Mouse (Mus musculus): ENCODE measurements around the gene Tas2r120. TPM values are rescaled to one million over a fixed set of nuclear protein-coding genes. Genes with fewer than 3 reads are reported as not detected.
"Not testable (repeated sequence)": the region's sequence is repeated elsewhere in the genome, so short reads cannot be mapped to it uniquely, and the experiment has no call there.

Tas2r120 gene
- not detected in 2 replicates for total RNA-seq (2021)
- long read RNA-seq: 0 reads

DNA sequence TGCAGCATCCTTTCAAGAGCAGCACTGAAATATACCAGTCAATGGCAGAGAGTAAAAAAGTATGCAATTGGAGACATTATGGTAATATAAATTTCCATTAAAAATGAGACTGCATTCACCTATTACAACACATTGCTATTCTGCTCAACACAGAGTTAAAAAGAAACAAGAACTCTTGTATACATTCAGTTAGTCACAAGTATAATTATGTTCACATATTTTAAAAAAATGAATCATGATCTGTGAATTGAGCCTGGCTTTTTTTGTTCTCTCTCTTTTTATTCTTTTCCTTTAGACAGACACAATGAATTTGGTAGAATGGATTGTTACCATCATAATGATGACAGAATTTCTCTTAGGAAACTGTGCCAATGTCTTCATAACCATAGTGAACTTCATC lies at the start of gene Tas2r120:
TSS of gene Tas2r120 (plus strand) at position 301 of the 400 bp plus-strand sequence.
- DNase-seq: no peak

DNA sequence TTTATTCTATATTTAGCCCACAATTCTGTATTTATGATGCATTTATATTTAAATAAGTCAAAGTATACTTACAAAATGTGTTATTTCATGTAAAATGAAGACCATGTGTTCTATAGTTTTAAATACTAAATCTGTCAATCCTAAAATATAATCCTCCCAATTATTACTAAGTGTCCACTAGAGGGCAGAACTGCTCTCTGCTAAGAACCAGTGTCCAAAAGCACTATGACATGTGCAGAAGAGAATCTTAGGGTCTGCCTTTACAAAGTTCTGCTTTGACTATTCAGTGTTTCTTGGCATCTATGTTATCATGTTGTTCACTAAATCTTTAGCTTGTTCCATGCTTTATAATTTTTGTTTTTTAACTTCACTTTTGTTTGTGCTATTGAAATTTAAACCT lies 7.4 kb upstream of the Tas2r120 start:
- no peak for DNase-seq

DNA sequence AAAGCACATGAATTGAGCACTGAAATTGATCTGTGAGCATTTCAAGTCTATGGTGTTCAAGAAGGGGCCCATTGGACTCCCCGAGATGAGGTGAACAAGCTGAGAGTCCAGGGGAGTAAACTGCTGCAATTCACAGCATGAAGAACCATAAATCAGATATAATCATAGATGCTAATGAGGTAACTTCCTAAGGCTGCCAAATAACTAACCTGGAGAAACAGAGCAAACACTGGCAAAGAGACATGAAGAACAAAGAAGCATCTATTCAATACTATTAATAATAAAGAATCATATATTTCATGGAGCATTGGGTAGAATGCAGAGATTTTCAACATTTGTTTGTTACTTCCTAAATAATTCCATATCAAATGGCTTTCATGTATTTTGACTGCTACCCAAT lies 5.3 kb upstream of the Tas2r120 start, which contains the start of gene A630073D07Rik:
TSS of gene A630073D07Rik (minus strand) at position 101 of the 400 bp plus-strand sequence.
- no peak for DNase-seq

DNA sequence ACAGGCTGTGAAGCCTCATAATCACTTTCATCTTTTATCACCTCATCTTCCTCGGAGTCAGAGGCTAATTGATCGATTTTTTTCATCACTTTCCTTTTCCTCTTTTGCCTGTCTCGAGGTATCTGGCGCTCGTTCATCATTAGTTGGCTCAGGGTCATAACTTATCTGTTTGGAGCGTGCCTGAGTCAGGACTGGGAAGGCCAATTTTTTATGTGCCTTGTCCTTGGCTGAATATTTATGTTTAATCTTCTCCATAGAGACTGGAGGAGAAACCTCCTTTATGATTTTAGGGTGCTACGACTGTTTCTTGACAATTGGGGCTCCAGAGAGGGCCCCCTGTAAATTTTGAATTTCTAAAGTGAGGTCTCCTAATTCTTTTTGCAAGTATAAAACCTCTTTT lies 34.8 kb downstream of the Tas2r120 start:
- DNase-seq: not testable (repeated sequence)

DNA sequence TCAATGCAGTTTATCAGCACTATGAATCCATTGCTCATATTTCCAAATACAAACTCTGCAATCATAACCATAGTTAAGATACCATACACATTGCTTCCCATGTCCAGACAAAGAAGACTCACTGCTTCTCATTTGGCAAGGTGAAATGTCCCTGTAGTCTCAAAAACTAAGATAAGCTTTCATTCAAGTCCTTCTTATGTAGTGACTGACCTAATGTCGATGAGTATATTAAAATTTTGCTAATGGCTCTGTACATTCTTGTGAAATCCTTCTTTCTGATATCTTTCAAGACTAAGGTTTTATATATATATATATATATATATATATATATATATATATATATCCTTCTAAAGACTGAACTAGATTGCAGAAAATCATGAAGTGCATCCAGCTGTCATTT lies 44.2 kb downstream of the Tas2r120 start, which contains the start of gene Tas2r121:
TSS of gene Tas2r121 (minus strand) at position 101 of the 400 bp plus-strand sequence.
- DNase-seq: no peak

Other genes starting within 250 kb of the Tas2r120 start
- gene Prh1, start 87.1 kb upstream of the Tas2r120 start, total RNA-seq (2021): not detected in 2 replicates
- not detected in 2 replicates for gene Prp2, start 61.0 kb upstream of the Tas2r120 start, total RNA-seq (2021)
- not detected in 2 replicates for gene A630073D07Rik, start 5.4 kb upstream of the Tas2r120 start, total RNA-seq (2021)
- not detected in 2 replicates for gene Tas2r121, start 44.1 kb downstream of the Tas2r120 start, total RNA-seq (2021)
- not detected in 2 replicates for gene Tas2r122, start 55.0 kb downstream of the Tas2r120 start, total RNA-seq (2021)
- not detected in 2 replicates for gene Tas2r115, start 81.1 kb downstream of the Tas2r120 start, total RNA-seq (2021)
- not detected in 2 replicates for gene Tas2r124, start 97.8 kb downstream of the Tas2r120 start, total RNA-seq (2021)
- not detected in 2 replicates for gene Tas2r102, start 105.2 kb downstream of the Tas2r120 start, total RNA-seq (2021)
- not detected in 2 replicates for gene Tas2r136, start 121.2 kb downstream of the Tas2r120 start, total RNA-seq (2021)
- gene Tas2r117, start 145.9 kb downstream of the Tas2r120 start, total RNA-seq (2021): not detected in 2 replicates
- not detected in 2 replicates for gene Tas2r123, start 190.2 kb downstream of the Tas2r120 start, total RNA-seq (2021)
- not detected in 2 replicates for gene Tas2r116, start 198.5 kb downstream of the Tas2r120 start, total RNA-seq (2021)
- not detected in 2 replicates for gene Tas2r110, start 211.1 kb downstream of the Tas2r120 start, total RNA-seq (2021)
- gene Tas2r113, start 236.1 kb downstream of the Tas2r120 start, total RNA-seq (2021): not detected in 2 replicates

All from adrenal gland, postnatal 25 days (tissue).